Mouse (Mus musculus) brain, embryonic 14.5 days (tissue): ENCODE results near the gene Omg. TPM values are rescaled to one million over a fixed set of nuclear protein-coding genes. Genes with fewer than 3 reads are reported as not detected.
A peak's percentile ranks its signal among the peaks of the same experiment; 100 is the strongest.

Source experiments
- DNase-seq: peaks from one replicate; pipeline ENCODE4 v3.0.0-alpha.2; 2011; ENCODE audit warnings: low read depth
- CTCF ChIP-seq: fragments of 200-500 bp; IDR thresholded peaks from 2 replicates; pipeline ENCODE4 v1.5.1; 2012; ENCODE audit warnings: inconsistent platforms, mild to moderate bottlenecking, moderate library complexity, borderline replicate concordance; ENCODE audit not compliant: insufficient read depth, insufficient read length; ENCODE audit errors: extremely low read depth
- POLR2A ChIP-seq: fragments of 200-500 bp; IDR thresholded peaks from 2 replicates; pipeline ENCODE4 v1.6.1; 2012; ENCODE audit warnings: mild to moderate bottlenecking, inconsistent platforms, borderline replicate concordance; ENCODE audit not compliant: poor library complexity, insufficient read depth, insufficient read length, severe bottlenecking; ENCODE audit errors: extremely low read depth
- polyA plus RNA-seq: library from polyadenylated mRNA; depleted of rRNA; stranded (reverse); fragments of >200 nt; gene quantifications from 2 replicates; pipeline ENCODE4 v1.2.3, GENCODE M21; 2012; rRNA removed

Gene Omg
- polyA plus RNA-seq, 1 experiment = 2.5 TPM

- DNase-seq = peak; percentile 77
- TF ChIP-seq CTCF (no peak), POLR2A (no peak)
Measured at GRCm38 (mm10) chr11:79494976-79495800, 8.7 kb downstream of the Omg start.

DNA sequence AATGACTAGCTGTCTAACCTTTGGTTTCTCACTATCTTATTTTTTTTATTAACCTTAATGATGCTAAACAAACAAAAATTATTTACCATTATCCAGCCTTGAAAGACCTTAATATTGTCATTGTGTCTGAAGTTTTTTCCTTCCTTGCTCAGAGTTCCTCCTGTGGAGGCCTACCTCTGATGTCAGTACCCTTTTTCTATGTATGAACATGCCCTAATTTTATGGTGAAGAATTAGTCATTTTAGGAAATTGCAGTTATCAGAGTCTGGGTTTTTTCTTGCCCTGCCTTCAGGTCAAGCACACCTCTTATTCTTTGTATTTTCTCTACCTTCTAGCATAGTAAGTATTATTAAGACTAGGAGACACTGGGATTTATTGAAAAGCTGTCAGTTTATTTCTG is 19.2 kb downstream of the Omg start:
- TF ChIP-seq CTCF (no peak), POLR2A (no peak)
- no peak for DNase-seq

GRCm38 (mm10) chr11:79483876-79484528 is 19.9 kb downstream of the Omg start:
- no peak for TF ChIP-seq POLR2A
- TF ChIP-seq CTCF = no peak
- DNase-seq = no peak

DNA sequence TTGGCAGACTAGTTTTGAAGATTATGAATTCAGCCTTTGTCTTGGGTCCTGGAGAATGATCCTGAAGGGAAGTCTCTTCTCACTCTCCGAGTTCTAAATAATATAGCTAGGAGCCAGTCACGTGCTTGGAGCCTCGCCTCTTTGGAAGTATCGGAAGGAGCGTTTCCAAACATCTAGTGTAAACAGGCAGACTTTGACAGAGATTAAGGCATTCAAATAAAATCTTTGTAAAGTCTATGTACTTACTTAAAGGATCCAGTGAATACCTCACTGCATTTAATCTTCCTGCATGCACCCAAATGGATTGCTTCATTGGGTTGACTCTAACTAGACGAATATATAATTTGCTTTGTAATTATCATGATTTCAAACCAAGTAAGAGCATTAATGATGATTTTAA is 20.5 kb downstream of the Omg start:
- no peak for TF ChIP-seq CTCF
- TF ChIP-seq POLR2A = no peak

DNA sequence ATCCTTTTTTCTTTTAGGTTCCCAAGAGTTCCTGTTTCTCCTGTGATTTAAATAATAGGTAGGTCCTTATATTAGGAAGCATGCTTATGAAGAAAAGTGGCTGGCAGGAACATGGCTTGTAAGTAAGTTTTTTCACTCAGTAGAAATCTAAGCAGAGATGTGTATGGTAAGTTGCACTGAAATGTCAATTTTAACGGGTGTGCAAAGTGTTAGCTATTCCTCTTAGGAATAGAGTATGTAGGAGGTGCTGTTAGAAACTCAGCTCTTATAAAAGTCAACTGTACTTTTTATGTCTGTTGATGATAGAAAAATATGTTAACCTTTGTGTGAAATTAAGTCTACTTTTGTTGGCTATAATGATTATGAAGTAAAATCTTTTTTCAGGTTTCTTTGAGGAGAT is 35.8 kb downstream of the Omg start:
- TF ChIP-seq POLR2A = no peak
- no peak for TF ChIP-seq CTCF
- no peak for DNase-seq

More for the DNA sequence above, 20.5 kb downstream of the Omg start:
- DNase-seq = no peak

DNA sequence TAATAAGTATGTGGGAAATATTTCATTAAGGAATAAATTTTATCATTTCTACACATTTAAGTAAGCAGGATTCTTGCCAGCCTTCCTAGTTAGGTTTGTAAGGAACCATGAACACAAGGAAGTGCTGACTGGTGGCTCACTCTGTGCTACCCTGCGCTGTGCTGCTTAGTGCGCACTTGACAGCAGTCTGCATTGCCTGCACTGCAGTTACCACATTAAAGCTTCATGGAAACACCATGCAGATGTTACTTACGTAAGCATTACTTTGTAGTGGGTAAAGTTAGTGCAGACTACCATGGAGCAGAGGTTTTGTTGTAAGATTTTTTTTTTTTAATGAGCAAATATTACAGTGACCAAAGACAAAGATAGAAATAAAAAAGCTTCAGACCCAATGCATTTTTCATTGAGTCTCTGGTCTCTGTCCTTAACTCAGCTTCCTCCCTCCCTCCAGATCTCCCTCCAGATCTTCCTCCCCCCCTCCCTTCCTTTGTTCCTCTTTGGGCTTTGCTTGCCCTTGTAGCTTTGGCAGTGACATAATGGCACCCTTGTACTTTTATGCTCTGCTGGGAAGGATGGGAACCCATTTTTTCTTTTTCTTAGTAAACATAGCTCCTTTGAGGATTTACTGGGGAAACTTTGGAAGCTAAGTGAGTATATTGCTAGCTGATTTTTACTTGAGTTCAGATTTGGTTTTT is 43.0 kb downstream of the Omg start:
- TF ChIP-seq POLR2A (no peak), CTCF (no peak)
- DNase-seq = peak; percentile 12

GRCm38 (mm10) chr11:79459846-79460245 is 44.0 kb downstream of the Omg start:
- no peak for DNase-seq
- TF ChIP-seq CTCF (no peak), POLR2A (no peak)

DNA sequence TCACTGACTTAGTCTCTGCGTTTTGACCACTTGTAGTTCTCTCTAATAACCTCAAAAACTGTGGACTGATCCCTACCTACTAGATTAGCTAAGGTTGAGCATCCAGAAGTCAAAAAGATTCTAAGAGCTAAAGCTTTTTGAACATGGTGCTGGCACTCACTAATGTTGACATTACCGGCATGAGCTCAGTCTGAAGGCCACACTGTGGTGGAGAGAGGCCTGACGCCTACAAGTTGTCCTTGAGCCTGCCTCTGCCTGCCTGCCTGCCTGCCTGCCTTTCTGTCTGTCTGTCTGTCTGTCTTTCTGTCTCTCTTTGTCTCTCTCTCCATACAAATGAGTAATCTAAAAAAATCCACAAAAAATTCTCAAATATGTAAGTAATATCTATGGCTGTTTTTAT is 46.0 kb downstream of the Omg start:
- TF ChIP-seq CTCF (no peak), POLR2A (no peak)
- no peak for DNase-seq

DNA sequence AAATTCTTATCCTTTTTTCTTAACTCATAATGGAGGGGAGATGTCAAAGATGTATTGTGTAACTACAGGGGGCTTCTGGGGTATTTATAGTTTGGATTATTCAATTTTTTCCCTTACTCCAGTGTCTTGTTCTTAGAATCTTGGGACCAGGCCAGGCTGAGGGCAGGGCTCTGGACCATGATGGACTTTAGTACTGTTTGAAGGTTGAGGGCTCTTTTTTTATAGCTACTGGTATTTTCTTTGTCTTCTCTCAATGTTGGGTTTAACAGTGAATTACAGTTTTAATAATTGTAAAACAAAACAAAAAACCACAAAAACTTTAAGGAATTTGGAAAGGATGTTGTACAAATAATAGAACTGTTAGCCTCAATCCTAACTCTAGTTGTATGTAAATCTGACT is 50.9 kb downstream of the Omg start:
- no peak for DNase-seq
- TF ChIP-seq POLR2A = no peak
- TF ChIP-seq CTCF = no peak

Other genes with a start within 250 kb of the Omg start
- 730 and 1,148 TPM in 2 replicates for gene Wsb1, start 249.4 kb downstream of the Omg start, polyA plus RNA-seq
- gene Gm9964, start 207.2 kb downstream of the Omg start, polyA plus RNA-seq = not detected in 2 replicates
- gene Nf1, start 164.4 kb downstream of the Omg start, polyA plus RNA-seq = 27.8 and 41.7 TPM in 2 replicates
- 0.82 and 1.0 TPM in 2 replicates for gene Evi2b, start 19.7 kb upstream of the Omg start, polyA plus RNA-seq
- gene Evi2, start 26.5 kb upstream of the Omg start, polyA plus RNA-seq = 0.03 and 0.07 TPM in 2 replicates
- 2.2 and 2.4 TPM in 2 replicates for gene Evi2a, start 26.5 kb upstream of the Omg start, polyA plus RNA-seq
- gene Rab11fip4, start 87.1 kb upstream of the Omg start, polyA plus RNA-seq = 39.5 and 55.0 TPM in 2 replicates